Mouse (Mus musculus) midbrain, postnatal 0 days (tissue): ENCODE results near the gene Insrr. TPM values are rescaled to one million over a fixed set of nuclear protein-coding genes. Genes with fewer than 3 reads are reported as not detected.

Experiments used
- ATAC-seq: fragments of 200-750 bp; cut with Nextera tagmentation; 2 replicates; pipeline ENCODE4 v1.8.0; 2017; ENCODE audit warnings: moderate number of reproducible peaks, mild to moderate bottlenecking, moderate TSS enrichment, moderate library complexity; ENCODE audit not compliant: low FRiP score
- DNase-seq: peaks from one replicate; pipeline ENCODE4 v3.0.0-alpha.2; 2015; ENCODE audit warnings: low spot score
- H3K27ac ChIP-seq: fragments of 300-500 bp; sonication (generic); 2 replicates; pipeline ENCODE4 v1.5.1; 2014; ENCODE audit warnings: low read depth, mild to moderate bottlenecking, low read length, mixed read lengths
- H3K27me3 ChIP-seq: fragments of 300-500 bp; sonication (generic); 2 replicates; pipeline ENCODE4 v1.6.1; 2014; ENCODE audit warnings: low read length, control low read depth, mixed read lengths; ENCODE audit not compliant: insufficient read depth
- H3K36me3 ChIP-seq: fragments of 300-500 bp; sonication (generic); 2 replicates; pipeline ENCODE4 v1.6.1; 2014; ENCODE audit warnings: low read length, control low read depth, mixed read lengths; ENCODE audit not compliant: insufficient read depth
- H3K4me1 ChIP-seq: fragments of 300-500 bp; sonication (generic); 2 replicates; pipeline ENCODE4 v1.6.1; 2014; ENCODE audit warnings: mild to moderate bottlenecking, control low read depth, antibody characterized with exemption, low read length, mixed read lengths; ENCODE audit not compliant: insufficient read depth
- H3K4me2 ChIP-seq: fragments of 300-500 bp; sonication (generic); 2 replicates; pipeline ENCODE4 v1.6.1; 2014; ENCODE audit warnings: low read depth, mild to moderate bottlenecking, low read length, mixed read lengths; ENCODE audit not compliant: poor library complexity, severe bottlenecking
- H3K4me3 ChIP-seq: fragments of 300-500 bp; sonication (generic); 2 replicates; pipeline ENCODE4 v1.5.1; 2014; ENCODE audit warnings: low read depth, mild to moderate bottlenecking, low read length, moderate library complexity
- H3K9ac ChIP-seq: fragments of 300-500 bp; sonication (generic); replicated peaks from 2 replicates; pipeline ENCODE4 v1.6.1; 2014; ENCODE audit warnings: mild to moderate bottlenecking, low read length, moderate library complexity, mixed read lengths; ENCODE audit not compliant: poor library complexity, severe bottlenecking
- H3K9me3 ChIP-seq: fragments of 300-500 bp; sonication (generic); 2 replicates; pipeline ENCODE4 v1.6.1; 2016; ENCODE audit warnings: low read length, control low read depth
- CTCF ChIP-seq: IDR thresholded peaks from 2 replicates; pipeline ENCODE4 v1.5.1; 2016; ENCODE audit warnings: antibody characterized with exemption, mild to moderate bottlenecking
- WGBS: fragments of 180-500 bp; shearing (Covaris S2); extraction: QIAGEN DNeasy Blood & Tissue Kit; methylation state at CpG from one replicate; pipeline ENCODE4 v1.1.7; 2014; 5-methylcytosine and 5-hydroxymethylcytosine counted together
- polyA plus RNA-seq: library from polyadenylated mRNA; unstranded; fragments of >200 nt; fragmentation: Nextera tagmentation; extraction: Ambion mirVana; gene quantifications from 2 replicates; pipeline ENCODE4 v1.2.1, GENCODE M21; 2015
- total RNA-seq: library from RNA; depleted of rRNA; stranded (reverse); fragments of >200 nt; gene quantifications from 2 replicates; pipeline ENCODE4 v1.2.3, GENCODE M21; 2014

Gene Insrr
- total and polyA plus RNA-seq, 2 experiments from 2014 or later = 0.16 to 0.25 TPM

GRCm38 (mm10) chr3:87764506-87764905 lies 32.2 kb upstream of the Insrr start:
- WGBS = 44% methylated on average over 10 of the region's 10 CpGs
- Histone ChIP-seq H3K4me3 (no peak overlapping the region), H3K9me3 (no peaks in the 10 kb centered on the region), H3K9ac (no peak overlapping the region), H3K27ac (no peak overlapping the region), H3K36me3 (no peaks in the 10 kb centered on the region), H3K4me1 (no peaks in the 10 kb centered on the region), H3K4me2 (peak overlapping the region; percentile 15; the same call in 1 of the 2 replicates), H3K27me3 (peaks cover 9% of the 10 kb centered on the region)
- no peak for ATAC-seq
- no peak for TF ChIP-seq CTCF
- DNase-seq = no peak

DNA sequence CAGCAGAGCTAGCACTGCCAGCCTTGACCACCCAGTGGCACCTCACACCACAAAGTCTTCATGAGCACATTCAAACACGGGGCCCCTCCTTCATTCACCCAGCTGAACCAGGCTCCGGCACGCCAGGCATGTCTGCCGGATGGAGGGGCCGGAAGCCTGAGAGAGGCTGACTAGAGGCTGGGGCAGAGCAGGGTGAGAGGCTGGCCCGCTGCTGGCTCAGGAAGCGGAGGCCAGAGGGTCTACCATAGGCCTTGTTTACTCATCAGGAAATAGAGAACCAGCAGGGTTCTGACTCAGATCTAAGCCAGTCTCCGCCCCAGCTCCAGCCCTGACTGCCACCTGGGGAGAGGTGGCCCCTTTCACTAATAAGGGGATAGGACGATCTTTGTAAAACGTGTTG lies 31.7 kb upstream of the Insrr start:
- no peak for ATAC-seq
- H3K4me1 ChIP-seq = no peaks in the 10 kb centered on the region
- H3K4me2 ChIP-seq = peak overlapping the region; percentile 15; the same call in 1 of the 2 replicates
- no peak overlapping the region for H3K27ac ChIP-seq
- H3K4me3 ChIP-seq = no peak overlapping the region
- 27% methylated on average over 10 of the region's 10 CpGs for WGBS
- peaks cover 13% of the 10 kb centered on the region for H3K27me3 ChIP-seq
- peak; percentile 12; the same call in 1 of the 2 replicates for TF ChIP-seq CTCF
- H3K9ac ChIP-seq = no peak overlapping the region
- DNase-seq = no peak
- no peaks in the 10 kb centered on the region for H3K36me3 ChIP-seq
- H3K9me3 ChIP-seq = no peaks in the 10 kb centered on the region

DNA sequence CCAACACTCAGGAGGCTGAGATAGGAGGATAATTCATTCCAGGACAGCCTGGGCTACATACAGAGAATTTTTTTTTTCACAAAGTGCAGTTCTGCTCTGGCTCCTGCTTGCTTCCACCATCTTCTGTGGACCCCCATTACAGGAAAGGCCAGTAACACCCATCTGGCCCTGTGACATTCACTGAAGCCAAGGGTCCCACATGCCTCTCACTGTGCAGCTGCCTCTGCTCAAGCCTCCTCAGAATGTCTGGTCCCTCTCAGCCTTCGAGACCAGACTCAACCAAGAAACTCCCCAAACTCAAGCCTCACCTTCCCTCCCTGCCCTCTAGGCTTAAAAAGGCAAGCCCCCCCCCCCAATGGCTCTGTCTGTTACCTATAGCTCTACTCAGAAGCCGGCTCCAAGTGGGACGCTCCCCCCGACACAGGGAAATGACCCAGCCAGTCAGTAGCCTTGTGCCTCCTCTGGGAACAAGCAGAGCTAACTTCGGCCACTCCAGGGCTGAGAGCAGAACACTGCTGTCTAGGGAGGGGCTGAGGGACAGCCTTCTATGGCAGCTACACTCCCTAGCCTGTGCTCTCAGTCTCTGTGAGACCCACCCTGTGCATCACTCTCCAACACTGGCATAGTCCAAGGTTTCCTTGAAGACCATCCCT lies 31.0 kb upstream of the Insrr start:
- ATAC-seq (no peak), DNase-seq (no peak)
- no peak for TF ChIP-seq CTCF
- Histone ChIP-seq H3K36me3 (no peaks in the 10 kb centered on the region), H3K9ac (no peak overlapping the region), H3K4me3 (no peak overlapping the region), H3K27ac (no peak overlapping the region), H3K9me3 (no peaks in the 10 kb centered on the region), H3K4me2 (no peak overlapping the region), H3K27me3 (peaks cover 13% of the 10 kb centered on the region), H3K4me1 (no peaks in the 10 kb centered on the region)
- WGBS = 82% methylated on average over 5 of the region's 5 CpGs

DNA sequence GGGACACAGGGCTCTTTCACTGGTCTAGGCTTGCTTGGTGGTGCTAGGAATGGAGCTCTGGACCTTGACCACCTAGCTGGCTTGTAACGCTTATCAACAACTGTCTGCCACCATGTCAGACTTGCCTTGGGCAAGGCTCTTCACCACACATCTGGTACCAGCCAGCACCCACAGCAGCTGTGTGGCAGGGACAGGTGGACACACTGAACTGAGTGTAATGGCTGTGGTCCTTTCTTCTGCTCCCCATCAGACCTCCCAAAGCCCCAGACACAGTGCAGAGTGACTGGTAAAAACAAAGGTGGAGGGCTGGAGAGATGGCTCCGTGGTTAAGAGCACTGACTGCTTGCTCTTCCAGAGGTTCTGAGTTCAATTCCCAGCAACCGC lies 30.5 kb upstream of the Insrr start:
- Histone ChIP-seq H3K27ac (no peak overlapping the region), H3K4me1 (no peaks in the 10 kb centered on the region), H3K4me3 (no peak overlapping the region), H3K27me3 (peaks cover 13% of the 10 kb centered on the region), H3K4me2 (no peak overlapping the region), H3K36me3 (no peaks in the 10 kb centered on the region), H3K9me3 (no peaks in the 10 kb centered on the region), H3K9ac (no peak overlapping the region)
- WGBS = 85% methylated on average over 3 of the region's 3 CpGs
- no peak for ATAC-seq
- no peak for TF ChIP-seq CTCF
- no peak for DNase-seq

DNA sequence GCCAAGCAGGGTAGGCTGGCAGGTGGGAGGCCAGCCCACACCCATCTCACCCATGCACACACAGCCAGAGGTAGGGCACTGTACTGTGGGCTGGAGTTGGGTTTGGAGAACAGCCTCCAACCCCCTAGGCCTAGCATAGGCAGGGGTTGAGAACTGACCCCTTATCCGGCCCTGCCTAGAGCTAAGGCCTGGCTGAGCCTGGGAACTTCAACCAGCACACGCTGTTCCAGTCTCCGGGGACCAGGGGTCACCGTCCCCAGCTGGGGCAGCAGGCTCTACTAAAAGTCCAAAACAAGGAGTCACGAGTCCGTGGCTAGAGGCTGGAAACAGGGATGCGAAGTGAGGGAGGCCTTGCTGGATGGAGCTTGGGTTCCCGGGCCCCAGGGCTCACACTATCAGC lies 29.0 kb upstream of the Insrr start:
- H3K27ac ChIP-seq = no peak overlapping the region
- TF ChIP-seq CTCF = no peak

GRCm38 (mm10) chr3:87768431-87768830 lies 28.3 kb upstream of the Insrr start:
- H3K9me3 ChIP-seq = no peaks in the 10 kb centered on the region
- no peak for DNase-seq
- no peak for ATAC-seq
- H3K9ac ChIP-seq = no peak overlapping the region
- 54% methylated on average over 6 of the region's 6 CpGs for WGBS
- TF ChIP-seq CTCF = no peak
- H3K4me2 ChIP-seq = peak overlapping the region; percentile 34
- no peaks in the 10 kb centered on the region for H3K4me1 ChIP-seq
- peaks cover 13% of the 10 kb centered on the region for H3K27me3 ChIP-seq
- no peaks in the 10 kb centered on the region for H3K36me3 ChIP-seq
- peak overlapping the region; percentile 28 for H3K4me3 ChIP-seq
- no peak overlapping the region; the same call in 1 of the 2 replicates for H3K27ac ChIP-seq

More for the DNA sequence above, 29.0 kb upstream of the Insrr start:
- H3K4me3 ChIP-seq = peak overlapping the region; percentile 28; the same call in 1 of the 2 replicates
- H3K27me3 ChIP-seq = peaks cover 13% of the 10 kb centered on the region
- WGBS = 68% methylated on average over 8 of the region's 8 CpGs
- H3K4me1 ChIP-seq = no peaks in the 10 kb centered on the region
- H3K9me3 ChIP-seq = no peaks in the 10 kb centered on the region
- ATAC-seq (no peak), DNase-seq (no peak)
- no peaks in the 10 kb centered on the region for H3K36me3 ChIP-seq
- no peak overlapping the region for H3K9ac ChIP-seq
- H3K4me2 ChIP-seq = peak overlapping the region; percentile 34; the same call in 1 of the 2 replicates
